Mouse (Mus musculus) heart, embryonic 15.5 days (tissue): Measurements from ENCODE around the gene Nln. TPM values are rescaled to one million over a fixed set of nuclear protein-coding genes. Genes with fewer than 3 reads are reported as not detected.

Experiments used
- ATAC-seq: fragments of 200-750 bp; cut with Nextera tagmentation; replicated peaks from 2 replicates; pipeline ENCODE4 v1.8.0; 2017; ENCODE audit warnings: low read depth, moderate TSS enrichment; ENCODE audit not compliant: insufficient number of reproducible peaks, insufficient read depth, low FRiP score
- H3K27ac ChIP-seq: fragments of 300-500 bp; sonication (generic); 2 replicates; pipeline ENCODE4 v1.5.1; 2015; ENCODE audit warnings: mild to moderate bottlenecking, inconsistent platforms
- H3K27me3 ChIP-seq: fragments of 300-500 bp; sonication (generic); 2 replicates; pipeline ENCODE4 v1.6.1; 2015; ENCODE audit warnings: inconsistent platforms
- H3K36me3 ChIP-seq: fragments of 300-500 bp; sonication (generic); 2 replicates; pipeline ENCODE4 v1.6.1; 2015; ENCODE audit warnings: mild to moderate bottlenecking, inconsistent platforms
- H3K4me1 ChIP-seq: fragments of 300-500 bp; sonication (generic); replicated peaks from 2 replicates; pipeline ENCODE4 v1.6.1; 2015; ENCODE audit warnings: inconsistent platforms
- H3K4me2 ChIP-seq: fragments of 300-500 bp; sonication (generic); 2 replicates; pipeline ENCODE4 v1.6.1; 2015; ENCODE audit warnings: inconsistent platforms, mild to moderate bottlenecking, moderate library complexity
- H3K4me3 ChIP-seq: fragments of 300-500 bp; sonication (generic); 2 replicates; pipeline ENCODE4 v1.5.1; 2015; ENCODE audit warnings: mild to moderate bottlenecking, inconsistent platforms
- H3K9ac ChIP-seq: fragments of 300-500 bp; sonication (generic); 2 replicates; pipeline ENCODE4 v1.6.1; 2015; ENCODE audit warnings: mild to moderate bottlenecking, inconsistent platforms
- H3K9me3 ChIP-seq: fragments of 300-500 bp; sonication (generic); replicated peaks from 2 replicates; pipeline ENCODE4 v1.6.1; 2016; ENCODE audit warnings: inconsistent platforms
- WGBS: fragments of 180-500 bp; shearing (Covaris S2); methylation state at CpG from one replicate; pipeline ENCODE4 v1.1.7; 2015; ENCODE audit warnings: mixed read lengths; 5-methylcytosine and 5-hydroxymethylcytosine counted together
- polyA plus RNA-seq: library from polyadenylated mRNA; unstranded; fragments of >200 nt; fragmentation: Nextera tagmentation; extraction: Ambion mirVana; gene quantifications from 2 replicates; pipeline ENCODE4 v1.2.1, GENCODE M21; 2015

Gene Nln
- polyA plus RNA-seq, 1 experiment from 2014 or later, result 19.4 TPM

GRCm38 (mm10) chr13:104013380-104013779, 96.0 kb downstream of the Nln start:
- Histone ChIP-seq H3K9me3 (no peaks in the 10 kb centered on the region), H3K27me3 (no peaks in the 10 kb centered on the region), H3K4me2 (no peak overlapping the region), H3K9ac (no peak overlapping the region), H3K36me3 (no peaks in the 10 kb centered on the region), H3K27ac (no peak overlapping the region), H3K4me3 (no peak overlapping the region), H3K4me1 (0 out of 2 replicates have a peak, but pooled peaks cover 4% of the 10 kb centered on the region)
- WGBS, result 47% methylated on average over 6 of the region's 6 CpGs
- ATAC-seq, result 0 out of 2 replicates have a peak, but pooled peaks have one; percentile 27

- Histone ChIP-seq H3K9me3 (no peaks in the 10 kb centered on the region), H3K27me3 (no peaks in the 10 kb centered on the region), H3K4me1 (0 out of 2 replicates have a peak, but pooled peaks cover 4% of the 10 kb centered on the region), H3K27ac (no peak overlapping the region), H3K36me3 (no peaks in the 10 kb centered on the region), H3K4me2 (no peak overlapping the region), H3K4me3 (no peak overlapping the region), H3K9ac (no peak overlapping the region)
- 84% methylated on average over 11 of the region's 11 CpGs for WGBS
- ATAC-seq, result no peak
These were observed 97.1 kb downstream of the Nln start for GRCm38 (mm10) chr13:104012214-104012833.

GRCm38 (mm10) chr13:104011289-104011688, 98.1 kb downstream of the Nln start:
- WGBS, result 94% methylated on average over 5 of the region's 5 CpGs
- Histone ChIP-seq H3K27me3 (no peaks in the 10 kb centered on the region), H3K4me1 (0 out of 2 replicates have a peak, but pooled peaks cover 4% of the 10 kb centered on the region), H3K9ac (no peak overlapping the region), H3K9me3 (no peaks in the 10 kb centered on the region), H3K27ac (no peak overlapping the region), H3K4me3 (no peak overlapping the region), H3K36me3 (no peaks in the 10 kb centered on the region), H3K4me2 (no peak overlapping the region)
- ATAC-seq, result no peak

- H3K36me3 ChIP-seq, result no peaks in the 10 kb centered on the region
- no peak overlapping the region for H3K4me2 ChIP-seq
- no peaks in the 10 kb centered on the region for H3K27me3 ChIP-seq
- no peaks in the 10 kb centered on the region for H3K4me1 ChIP-seq
- no peak overlapping the region for H3K4me3 ChIP-seq
- no peak overlapping the region for H3K27ac ChIP-seq
- WGBS, result 73% methylated on average over 6 of the region's 6 CpGs
- H3K9ac ChIP-seq, result no peak overlapping the region
- no peak for ATAC-seq
- H3K9me3 ChIP-seq, result no peaks in the 10 kb centered on the region
These were observed 104.1 kb downstream of the Nln start for GRCm38 (mm10) chr13:104005231-104005845.

- ATAC-seq, result no peak
- 23% methylated on average over 5 of the region's 5 CpGs for WGBS
- Histone ChIP-seq H3K4me3 (no peak overlapping the region), H3K36me3 (no peaks in the 10 kb centered on the region), H3K27me3 (no peaks in the 10 kb centered on the region), H3K9ac (no peak overlapping the region), H3K4me1 (peaks cover 10% of the 10 kb centered on the region), H3K4me2 (no peak overlapping the region), H3K27ac (no peak overlapping the region), H3K9me3 (no peaks in the 10 kb centered on the region; the same call in 1 of the 2 replicates)
These were observed 115.3 kb downstream of the Nln start for GRCm38 (mm10) chr13:103994085-103994455.

- no peaks in the 10 kb centered on the region; the same call in 1 of the 2 replicates for H3K9me3 ChIP-seq
- peaks cover 10% of the 10 kb centered on the region for H3K4me1 ChIP-seq
- no peak overlapping the region for H3K4me2 ChIP-seq
- no peak for ATAC-seq
- no peak overlapping the region for H3K4me3 ChIP-seq
- no peaks in the 10 kb centered on the region for H3K36me3 ChIP-seq
- no peak overlapping the region for H3K27ac ChIP-seq
- H3K9ac ChIP-seq, result no peak overlapping the region
- H3K27me3 ChIP-seq, result no peaks in the 10 kb centered on the region
- WGBS, result 66% methylated on average over 8 of the region's 8 CpGs
These were observed 116.0 kb downstream of the Nln start for GRCm38 (mm10) chr13:103993142-103994084.

GRCm38 (mm10) chr13:103986660-103987059, 122.8 kb downstream of the Nln start:
- 0 out of 2 replicates have a peak, but pooled peaks cover 5% of the 10 kb centered on the region for H3K4me1 ChIP-seq
- no peaks in the 10 kb centered on the region for H3K36me3 ChIP-seq
- no peak overlapping the region for H3K9ac ChIP-seq
- ATAC-seq, result no peak; the same call in 1 of the 2 replicates
- no peak overlapping the region for H3K4me3 ChIP-seq
- H3K27ac ChIP-seq, result no peak overlapping the region
- H3K9me3 ChIP-seq, result no peaks in the 10 kb centered on the region; the same call in 1 of the 2 replicates
- no peak overlapping the region for H3K4me2 ChIP-seq
- no peaks in the 10 kb centered on the region for H3K27me3 ChIP-seq
- WGBS, result 59% methylated on average over 4 of the region's 4 CpGs

GRCm38 (mm10) chr13:103985510-103986278, 123.7 kb downstream of the Nln start:
- no peak overlapping the region for H3K4me2 ChIP-seq

GRCm38 (mm10) chr13:103982376-103982775, 127.0 kb downstream of the Nln start:
- Histone ChIP-seq H3K27ac (no peak overlapping the region), H3K4me2 (no peak overlapping the region), H3K4me3 (no peak overlapping the region), H3K9ac (no peak overlapping the region), H3K9me3 (no peaks in the 10 kb centered on the region), H3K36me3 (no peaks in the 10 kb centered on the region), H3K4me1 (peaks cover 13% of the 10 kb centered on the region), H3K27me3 (no peaks in the 10 kb centered on the region)
- WGBS, result 92% methylated on average over 3 of the region's 3 CpGs
- ATAC-seq, result no peak

More at GRCm38 (mm10) chr13:103985510-103986278, 123.7 kb downstream of the Nln start:
- Histone ChIP-seq H3K36me3 (no peaks in the 10 kb centered on the region), H3K4me1 (0 out of 2 replicates have a peak, but pooled peaks cover 5% of the 10 kb centered on the region), H3K27ac (0 out of 2 replicates have a peak overlapping the region, but pooled peaks have one; percentile 35), H3K9ac (no peak overlapping the region), H3K4me3 (no peak overlapping the region), H3K27me3 (no peaks in the 10 kb centered on the region), H3K9me3 (no peaks in the 10 kb centered on the region; the same call in 1 of the 2 replicates)
- ATAC-seq, result no peak
- WGBS, result 67% methylated on average over 20 of the region's 20 CpGs

GRCm38 (mm10) chr13:103980414-103980813, 129.0 kb downstream of the Nln start:
- H3K27me3 ChIP-seq, result no peaks in the 10 kb centered on the region
- 80% methylated on average over 5 of the region's 5 CpGs for WGBS

More at GRCm38 (mm10) chr13:103980414-103980813, 129.0 kb downstream of the Nln start:
- no peak overlapping the region for H3K9ac ChIP-seq
- H3K9me3 ChIP-seq, result no peaks in the 10 kb centered on the region
- no peak for ATAC-seq
- no peak overlapping the region for H3K4me3 ChIP-seq
- H3K4me1 ChIP-seq, result peaks cover 8% of the 10 kb centered on the region
- no peak overlapping the region for H3K27ac ChIP-seq
- no peaks in the 10 kb centered on the region for H3K36me3 ChIP-seq
- no peak overlapping the region for H3K4me2 ChIP-seq
